Mouse (Mus musculus) cortical plate, adult 2 months (tissue): ENCODE results near the gene Kctd21. TPM values are rescaled to one million over a fixed set of nuclear protein-coding genes. Genes with fewer than 3 reads are reported as not detected.

Experiments used
- H3K27ac ChIP-seq: fragments of 200-500 bp; 2 replicates; pipeline ENCODE4 v1.5.1; 2012; ENCODE audit warnings: low read length, control low read depth, inconsistent platforms; ENCODE audit not compliant: insufficient read depth
- H3K4me1 ChIP-seq: fragments of 200-500 bp; 2 replicates; pipeline ENCODE4 v1.6.1; 2011; ENCODE audit warnings: low read length; ENCODE audit not compliant: control insufficient read depth, insufficient read depth
- H3K4me3 ChIP-seq: fragments of 200-500 bp; 2 replicates; pipeline ENCODE4 v1.5.1; 2011; ENCODE audit warnings: mild to moderate bottlenecking, low read length, control low read depth; ENCODE audit not compliant: insufficient read depth
- CTCF ChIP-seq: fragments of 200-500 bp; IDR thresholded peaks from 2 replicates; pipeline ENCODE4 v1.5.1; 2011; ENCODE audit warnings: mild to moderate bottlenecking, control low read depth, low read length; ENCODE audit not compliant: insufficient read depth; ENCODE audit errors: extremely low read depth
- POLR2A ChIP-seq: fragments of 200-500 bp; IDR thresholded peaks from 2 replicates; pipeline ENCODE4 v1.6.1; 2011; ENCODE audit warnings: mild to moderate bottlenecking, low read length, control low read depth; ENCODE audit not compliant: insufficient read depth; ENCODE audit errors: extremely low read depth
- polyA plus RNA-seq: library from polyadenylated mRNA; depleted of rRNA; stranded (reverse); fragments of >200 nt; gene quantifications from 2 replicates; pipeline ENCODE4 v1.2.3, GENCODE M21; 2012; rRNA removed

The Kctd21 gene
- polyA plus RNA-seq, 1 experiment, result 14.8 TPM

DNA sequence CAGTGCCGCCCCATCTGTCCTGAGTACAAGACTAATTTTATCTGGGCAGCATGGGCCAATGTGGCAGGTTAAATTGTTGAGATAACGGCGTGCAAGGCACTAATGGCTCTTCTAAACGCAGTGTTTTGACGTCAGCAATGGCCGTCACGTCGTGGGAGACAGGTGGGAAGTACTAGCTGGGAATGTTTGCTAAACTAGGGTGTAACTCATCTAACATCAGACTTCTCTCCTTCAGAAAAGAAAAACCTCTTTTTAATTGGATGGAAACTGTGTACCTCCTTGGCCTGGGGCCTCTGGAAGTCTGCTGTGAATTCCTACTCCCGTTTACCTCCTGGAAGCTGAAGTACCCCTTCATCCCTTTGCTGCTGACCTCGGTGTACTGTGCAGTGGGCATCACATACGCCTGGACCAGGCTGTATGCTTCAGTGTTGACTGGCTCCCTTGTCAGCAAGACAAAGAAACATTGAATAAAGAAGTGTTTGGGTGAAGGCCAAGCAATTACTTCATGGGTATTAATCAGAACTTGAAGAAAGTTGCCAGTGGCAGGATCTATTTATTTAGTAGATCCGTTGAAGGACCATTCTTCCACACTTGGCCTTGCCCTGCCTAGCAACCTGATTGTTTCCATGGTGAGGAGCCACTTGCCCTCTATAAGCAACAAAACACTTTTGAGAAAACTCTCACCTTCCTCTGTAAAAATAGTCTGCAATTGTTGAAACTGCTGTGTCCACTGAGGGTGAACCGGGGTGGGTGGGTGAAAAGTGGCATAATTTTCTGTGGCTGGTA lies 59.4 kb downstream of the Kctd21 start:
- 0 out of 2 replicates have a peak overlapping the region, but pooled peaks have one; percentile 3 for H3K27ac ChIP-seq
- no peak overlapping the region for H3K4me3 ChIP-seq
- TF ChIP-seq POLR2A, result no peak
- TF ChIP-seq CTCF, result no peak
- H3K4me1 ChIP-seq, result no peaks in the 10 kb centered on the region; the same call in 1 of the 2 replicates

GRCm38 (mm10) chr7:97392079-97392445 lies 59.9 kb downstream of the Kctd21 start:
- TF ChIP-seq CTCF, result no peak
- no peak for TF ChIP-seq POLR2A
- Histone ChIP-seq H3K27ac (0 out of 2 replicates have a peak overlapping the region, but pooled peaks have one; percentile 3), H3K4me1 (no peaks in the 10 kb centered on the region; the same call in 1 of the 2 replicates), H3K4me3 (no peak overlapping the region)

DNA sequence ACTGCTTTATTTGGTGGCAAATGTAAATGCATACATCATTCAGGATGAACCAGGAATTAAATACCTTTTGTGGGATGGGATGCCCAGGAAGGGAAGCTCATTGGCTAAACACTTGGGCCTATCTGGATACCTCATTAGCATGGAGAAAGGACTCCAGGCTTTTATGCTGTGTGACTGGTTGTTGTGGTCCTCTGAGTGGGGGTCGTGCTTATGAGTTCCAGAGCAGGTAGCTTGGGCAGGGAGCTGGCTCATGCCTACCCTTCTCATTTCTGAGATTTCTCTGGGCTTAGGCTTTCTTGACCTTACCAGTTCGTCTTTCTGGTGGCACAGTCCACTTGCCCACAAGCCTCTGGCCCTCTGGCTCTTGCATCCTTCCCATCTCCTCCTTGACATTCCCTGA lies 62.2 kb downstream of the Kctd21 start:
- Histone ChIP-seq H3K4me3 (no peak overlapping the region), H3K4me1 (no peaks in the 10 kb centered on the region), H3K27ac (no peak overlapping the region)
- no peak for TF ChIP-seq POLR2A
- TF ChIP-seq CTCF, result no peak

GRCm38 (mm10) chr7:97398943-97399342 lies 66.8 kb downstream of the Kctd21 start:
- no peak overlapping the region for H3K27ac ChIP-seq

More at GRCm38 (mm10) chr7:97398943-97399342, 66.8 kb downstream of the Kctd21 start:
- TF ChIP-seq POLR2A, result no peak
- no peak for TF ChIP-seq CTCF
- H3K4me1 ChIP-seq, result peaks cover 9% of the 10 kb centered on the region
- no peak overlapping the region for H3K4me3 ChIP-seq

Other genes with a start within 250 kb of the Kctd21 start
- gene Usp35, start 307 bp upstream of the Kctd21 start, polyA plus RNA-seq, result 15.9 and 16.4 TPM in 2 replicates
- 11.9 and 13.2 TPM in 2 replicates for gene Alg8, start 39.3 kb downstream of the Kctd21 start, polyA plus RNA-seq
- gene Ndufc2, start 67.7 kb downstream of the Kctd21 start, polyA plus RNA-seq, result 215 and 243 TPM in 2 replicates
- 53.6 and 56.8 TPM in 2 replicates for gene Thrsp, start 85.4 kb downstream of the Kctd21 start, polyA plus RNA-seq
- 3.9 and 4.0 TPM in 2 replicates for gene Kctd14, start 119.0 kb downstream of the Kctd21 start, polyA plus RNA-seq
- gene Ints4, start 148.6 kb downstream of the Kctd21 start, polyA plus RNA-seq, result 49.8 and 52.8 TPM in 2 replicates
- gene Aamdc, start 247.2 kb downstream of the Kctd21 start, polyA plus RNA-seq, result 61.6 and 65.2 TPM in 2 replicates
- 14.0 and 14.8 TPM in 2 replicates for gene Rsf1, start 247.6 kb downstream of the Kctd21 start, polyA plus RNA-seq